Mouse (Mus musculus): ENCODE measurements around the gene Nid1.

DNA sequence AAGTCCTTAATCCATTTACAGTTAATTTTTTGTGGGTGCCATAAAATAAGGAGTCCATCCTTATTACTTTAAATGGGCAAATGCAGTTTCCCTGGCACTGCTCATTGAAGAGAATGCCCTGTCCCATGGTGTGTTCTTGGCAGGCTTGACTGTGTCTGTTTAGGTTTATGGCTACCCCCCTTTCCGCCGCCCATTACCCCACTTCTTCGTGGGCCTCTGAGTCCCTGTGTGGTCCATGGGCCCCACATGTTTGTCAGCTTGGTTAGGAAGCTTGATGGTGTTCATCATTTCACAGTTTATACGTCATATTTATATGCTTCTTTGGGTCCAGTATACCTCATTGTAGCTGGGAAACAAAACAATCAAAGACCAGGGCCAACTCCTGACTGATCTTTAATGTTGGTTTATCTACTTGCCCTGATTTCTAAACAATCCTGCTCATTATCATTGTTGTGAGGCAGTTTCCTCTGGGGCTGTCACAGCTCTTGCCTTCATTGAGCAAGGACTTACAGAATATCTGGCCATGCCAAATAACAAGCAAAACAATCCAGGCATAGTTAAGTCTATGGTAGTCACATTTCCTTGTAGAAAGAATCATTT, 20.9 kb downstream of the Nid1 start:
- TF ChIP-seq CTCF (IDR thresholded peaks at IDR 0.05; ENCODE audit: extremely low read depth, insufficient read depth, insufficient read length, insufficient replicate concordance) (no peak), POLR2A (IDR thresholded peaks at IDR 0.05; ENCODE audit: low read depth, low read length) (no peak)

All from spleen, adult 2 months (tissue).